Mouse (Mus musculus): ENCODE data around the gene Supv3l1. TPM values are rescaled to one million over a fixed set of nuclear protein-coding genes. Genes with fewer than 3 reads are reported as not detected.

Supv3l1 gene
- polyA plus RNA-seq, 1 experiment from 2014 or later, result 23.8 TPM

DNA sequence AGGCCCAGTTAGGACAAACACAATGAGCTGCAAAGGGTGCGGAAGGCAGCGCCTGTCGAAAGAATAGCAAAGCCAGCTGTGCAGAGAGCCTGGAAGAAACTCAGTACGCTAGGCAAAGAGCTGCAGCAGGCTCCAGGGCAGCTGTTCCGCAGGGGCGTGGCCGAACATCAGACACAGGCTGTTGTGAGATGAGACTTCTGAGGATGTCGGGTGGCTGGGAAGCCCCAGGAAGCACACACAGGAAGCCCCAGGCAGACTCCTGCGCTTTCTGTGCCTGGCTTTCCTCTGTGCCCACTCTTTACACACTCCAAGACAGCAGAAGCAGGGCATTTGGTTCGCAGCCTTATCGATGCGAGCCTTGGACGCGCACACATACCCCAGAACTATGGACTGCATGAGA is 44.6 kb downstream of the Supv3l1 start:
- Histone ChIP-seq H3K4me1 (ENCODE audit: control insufficient read depth, insufficient read depth, low read length) (no peaks in the 10 kb centered on the region), H3K9ac (ENCODE audit: low read depth, low read length) (0 out of 2 replicates have a peak overlapping the region, but pooled peaks have one; percentile 34), H3K4me2 (ENCODE audit: low read depth, low read length) (peak overlapping the region; percentile 50), H3K27me3 (replicated peaks; ENCODE audit: control insufficient read depth, insufficient read depth, low read length) (no peaks in the 10 kb centered on the region; the same call in 1 of the 2 replicates), H3K9me3 (ENCODE audit: control insufficient read depth, low read length) (no peaks in the 10 kb centered on the region), H3K4me3 (ENCODE audit: low read depth, low read length) (0 out of 2 replicates have a peak overlapping the region, but pooled peaks have one; percentile 11), H3K36me3 (ENCODE audit: control insufficient read depth, insufficient read depth, low read length) (no peaks in the 10 kb centered on the region), H3K27ac (replicated peaks; ENCODE audit: low read depth, low read length) (no peak overlapping the region)
- peak; percentile 83; the same call in 1 of the 2 replicates for ATAC-seq (ENCODE audit: low read depth)
- 35% methylated on average over 14 of the region's 14 CpGs for WGBS
- peak; percentile 88 for DNase-seq (ENCODE audit: low spot score)

DNA sequence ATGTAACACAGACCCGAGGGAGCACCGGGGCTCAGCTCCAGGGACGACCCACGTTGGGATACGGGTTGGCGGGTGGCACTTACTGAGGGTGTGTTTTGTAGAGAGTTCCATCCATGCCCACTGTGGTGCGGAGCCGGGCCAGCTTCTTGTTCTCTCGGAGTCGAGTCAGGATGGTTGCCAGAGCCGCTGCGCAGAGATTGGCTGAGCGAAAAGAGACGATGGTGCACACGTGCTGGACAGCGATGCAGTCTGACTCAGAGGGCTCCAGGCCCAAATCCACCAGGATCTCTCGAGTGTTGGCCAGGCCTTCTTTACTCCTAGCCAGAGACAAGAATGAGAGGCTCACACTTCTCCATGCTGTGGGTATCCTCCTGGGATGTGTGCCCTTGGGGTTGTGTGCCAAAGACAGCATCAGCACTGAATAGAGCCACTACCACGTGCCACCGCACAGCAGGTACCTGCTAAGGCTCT is 47.9 kb downstream of the Supv3l1 start:
- 74% methylated on average over 19 of the region's 19 CpGs for WGBS

DNA sequence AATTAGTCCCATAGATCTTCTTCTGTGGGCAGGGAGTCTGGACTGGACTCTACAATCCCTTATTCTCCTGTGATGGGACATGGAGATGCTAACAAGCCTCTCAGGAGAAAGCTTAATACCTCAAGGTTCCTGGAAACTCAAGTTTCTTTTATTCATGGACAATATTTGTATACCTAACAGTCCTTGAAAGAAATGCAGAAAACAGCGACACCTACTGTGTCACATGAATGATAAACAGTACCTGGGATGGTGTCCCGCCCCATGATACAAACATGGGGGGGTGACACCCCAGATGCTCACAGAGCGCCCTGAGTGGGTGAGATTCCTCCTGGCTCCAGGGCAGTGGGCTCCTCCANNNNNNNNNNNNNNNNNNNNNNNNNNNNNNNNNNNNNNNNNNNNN is 66.5 kb downstream of the Supv3l1 start:
- no peak for ATAC-seq (ENCODE audit: low read depth)
- Histone ChIP-seq H3K9ac (ENCODE audit: low read depth, low read length) (no peak overlapping the region), H3K27ac (replicated peaks; ENCODE audit: low read depth, low read length) (no peak overlapping the region), H3K27me3 (replicated peaks; ENCODE audit: control insufficient read depth, insufficient read depth, low read length) (no peaks in the 10 kb centered on the region), H3K36me3 (ENCODE audit: control insufficient read depth, insufficient read depth, low read length) (no peaks in the 10 kb centered on the region), H3K9me3 (ENCODE audit: control insufficient read depth, low read length) (no peaks in the 10 kb centered on the region), H3K4me3 (ENCODE audit: low read depth, low read length) (no peak overlapping the region), H3K4me1 (ENCODE audit: control insufficient read depth, insufficient read depth, low read length) (no peaks in the 10 kb centered on the region), H3K4me2 (ENCODE audit: low read depth, low read length) (no peak overlapping the region)
- WGBS, result 68% methylated on average over 3 of the region's 3 CpGs
- no peak for DNase-seq (ENCODE audit: low spot score)

More for the DNA sequence above, 47.9 kb downstream of the Supv3l1 start:
- Histone ChIP-seq H3K9me3 (ENCODE audit: control insufficient read depth, low read length) (no peaks in the 10 kb centered on the region), H3K36me3 (ENCODE audit: control insufficient read depth, insufficient read depth, low read length) (no peaks in the 10 kb centered on the region), H3K9ac (ENCODE audit: low read depth, low read length) (no peak overlapping the region), H3K27me3 (replicated peaks; ENCODE audit: control insufficient read depth, insufficient read depth, low read length) (no peaks in the 10 kb centered on the region; the same call in 1 of the 2 replicates), H3K4me1 (ENCODE audit: control insufficient read depth, insufficient read depth, low read length) (no peaks in the 10 kb centered on the region), H3K4me2 (ENCODE audit: low read depth, low read length) (no peak overlapping the region), H3K4me3 (ENCODE audit: low read depth, low read length) (no peak overlapping the region), H3K27ac (replicated peaks; ENCODE audit: low read depth, low read length) (no peak overlapping the region)
- DNase-seq (ENCODE audit: low spot score), result no peak
- ATAC-seq (ENCODE audit: low read depth), result no peak

DNA sequence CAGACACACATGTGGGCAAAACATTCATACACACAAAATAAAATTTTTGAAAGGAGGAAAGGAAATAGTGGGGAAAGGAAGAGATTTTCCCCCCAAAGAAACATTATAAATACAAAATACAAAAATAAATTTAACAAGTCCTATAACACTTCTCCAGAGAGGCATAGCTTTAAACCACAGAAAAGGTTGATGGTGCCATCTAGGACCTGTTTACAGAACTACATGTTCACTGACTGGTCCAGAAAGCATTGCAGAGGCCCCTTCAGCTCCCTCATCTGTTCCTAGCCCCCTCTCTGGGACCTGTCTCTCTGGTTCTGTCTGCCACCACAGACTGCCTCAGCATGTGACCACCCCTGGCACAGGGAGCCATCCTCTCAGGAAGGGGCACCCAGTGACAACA is 68.6 kb downstream of the Supv3l1 start:
- Histone ChIP-seq H3K4me1 (ENCODE audit: control insufficient read depth, insufficient read depth, low read length) (no peaks in the 10 kb centered on the region), H3K9ac (ENCODE audit: low read depth, low read length) (no peak overlapping the region), H3K4me3 (ENCODE audit: low read depth, low read length) (no peak overlapping the region), H3K4me2 (ENCODE audit: low read depth, low read length) (no peak overlapping the region), H3K27ac (replicated peaks; ENCODE audit: low read depth, low read length) (no peak overlapping the region), H3K9me3 (ENCODE audit: control insufficient read depth, low read length) (no peaks in the 10 kb centered on the region), H3K27me3 (replicated peaks; ENCODE audit: control insufficient read depth, insufficient read depth, low read length) (no peaks in the 10 kb centered on the region), H3K36me3 (ENCODE audit: control insufficient read depth, insufficient read depth, low read length) (no peaks in the 10 kb centered on the region)
- no peak for ATAC-seq (ENCODE audit: low read depth)
- no peak for DNase-seq (ENCODE audit: low spot score)

DNA sequence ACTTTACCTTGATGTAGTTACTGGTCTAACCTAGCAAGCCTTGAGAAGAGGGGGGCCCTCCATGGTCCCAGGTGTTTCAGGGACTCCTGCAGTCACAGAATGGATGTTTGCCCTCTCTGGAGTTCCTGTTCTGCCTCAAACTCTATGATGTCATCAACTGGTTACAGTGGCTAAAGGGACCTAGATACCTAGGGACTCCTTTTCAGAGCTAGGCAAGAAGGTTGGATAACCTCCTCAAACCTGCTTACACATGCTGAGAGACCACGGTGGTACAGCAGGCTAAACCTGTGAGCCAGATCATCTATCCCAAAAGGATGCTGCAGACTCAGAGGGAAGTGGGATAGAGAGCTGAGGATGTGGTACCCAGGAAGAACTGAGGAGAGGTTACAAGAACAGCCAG is 69.7 kb downstream of the Supv3l1 start, which contains the start of gene Hk1:
Gene Hk1, minus strand, starts transcription at position 101 of the 400 bp plus-strand sequence.
- Histone ChIP-seq H3K9me3 (ENCODE audit: control insufficient read depth, low read length) (no peaks in the 10 kb centered on the region), H3K4me3 (ENCODE audit: low read depth, low read length) (no peak within 1 kb of the TSS), H3K36me3 (ENCODE audit: control insufficient read depth, insufficient read depth, low read length) (no peaks in the 10 kb centered on the region), H3K4me1 (ENCODE audit: control insufficient read depth, insufficient read depth, low read length) (no peaks in the 10 kb centered on the region), H3K9ac (ENCODE audit: low read depth, low read length) (no peak within 1 kb of the TSS), H3K27ac (replicated peaks; ENCODE audit: low read depth, low read length) (no peak within 1 kb of the TSS), H3K4me2 (ENCODE audit: low read depth, low read length) (no peak within 1 kb of the TSS), H3K27me3 (replicated peaks; ENCODE audit: control insufficient read depth, insufficient read depth, low read length) (no peaks in the 10 kb centered on the region)
- ATAC-seq (ENCODE audit: low read depth) (no peak), DNase-seq (ENCODE audit: low spot score) (no peak)
- WGBS, result 95% methylated on average over 1 of the region's 1 CpGs

Other genes with a start within 250 kb of the Supv3l1 start
- 9.5 and 10.3 TPM in 2 replicates for gene Tspan15, start 218.5 kb downstream of the Supv3l1 start, polyA plus RNA-seq (2014; fragmentation: Nextera tagmentation; extraction: Ambion mirVana)
- gene Tacr2, start 197.3 kb downstream of the Supv3l1 start, polyA plus RNA-seq (2014; fragmentation: Nextera tagmentation; extraction: Ambion mirVana), result not detected in 2 replicates
- 28.4 and 33.7 TPM in 2 replicates for gene Hk1, start 69.8 kb downstream of the Supv3l1 start, polyA plus RNA-seq (2014; fragmentation: Nextera tagmentation; extraction: Ambion mirVana)
- gene Hkdc1, start 27.2 kb downstream of the Supv3l1 start, polyA plus RNA-seq (2014; fragmentation: Nextera tagmentation; extraction: Ambion mirVana), result 0.54 and 0.75 TPM in 2 replicates
- 0.60 and 0.88 TPM in 2 replicates for gene 4930507D05Rik, start 249 bp downstream of the Supv3l1 start, polyA plus RNA-seq (2014; fragmentation: Nextera tagmentation; extraction: Ambion mirVana)
- 71.0 and 75.3 TPM in 2 replicates for gene Vps26a, start 37.1 kb upstream of the Supv3l1 start, polyA plus RNA-seq (2014; fragmentation: Nextera tagmentation; extraction: Ambion mirVana)
- gene Srgn, start 77.7 kb upstream of the Supv3l1 start, polyA plus RNA-seq (2014; fragmentation: Nextera tagmentation; extraction: Ambion mirVana), result 32.4 and 38.8 TPM in 2 replicates
- gene Kif1bp, start 128.7 kb upstream of the Supv3l1 start, polyA plus RNA-seq (2014; fragmentation: Nextera tagmentation; extraction: Ambion mirVana), result 43.1 and 45.4 TPM in 2 replicates
- gene Ddx21, start 152.5 kb upstream of the Supv3l1 start, polyA plus RNA-seq (2014; fragmentation: Nextera tagmentation; extraction: Ambion mirVana), result 25.8 and 27.2 TPM in 2 replicates
- gene Ddx50, start 201.5 kb upstream of the Supv3l1 start, polyA plus RNA-seq (2014; fragmentation: Nextera tagmentation; extraction: Ambion mirVana), result 149 and 153 TPM in 2 replicates

Measured in embryonic facial prominence, embryonic 14.5 days (tissue).